Mouse (Mus musculus): ENCODE data around the gene Aff1.

Gene Aff1

GRCm38 (mm10) chr5:103691624-103692530 is at the start of gene Aff1:
Gene Aff1, plus strand, starts transcription at chr5:103692374.
- peak; percentile 70 to 83 for DNase-seq (ENCODE audit: low read depth in 2 of 2, low spot score in 2 of 2)

GRCm38 (mm10) chr5:103644167-103644566 is 48.0 kb upstream of the Aff1 start:
- no peak for DNase-seq (ENCODE audit: low read depth in 2 of 2, low spot score in 2 of 2)

- no peak for DNase-seq (ENCODE audit: low read depth in 2 of 2, low spot score in 2 of 2)
Observed at GRCm38 (mm10) chr5:103647320-103647719, 44.9 kb upstream of the Aff1 start.

- peak in 1 of 2 experiments; percentile 24 for DNase-seq (ENCODE audit: low read depth in 2 of 2, low spot score in 2 of 2)
Observed at GRCm38 (mm10) chr5:103654225-103654624, 37.9 kb upstream of the Aff1 start.

- DNase-seq (ENCODE audit: low read depth in 2 of 2, low spot score in 2 of 2): no peak
Observed at GRCm38 (mm10) chr5:103654780-103655179, 37.4 kb upstream of the Aff1 start.

GRCm38 (mm10) chr5:103655346-103656118 is 36.6 kb upstream of the Aff1 start, which contains the start of gene 1700016H13Rik:
Gene 1700016H13Rik, minus strand, starts transcription at chr5:103656010.
- DNase-seq (ENCODE audit: low read depth in 2 of 2, low spot score in 2 of 2): peak; percentile 60 to 78

GRCm38 (mm10) chr5:103658921-103659320 is 33.3 kb upstream of the Aff1 start:
- DNase-seq (ENCODE audit: low read depth in 2 of 2, low spot score in 2 of 2): no peak

- DNase-seq (ENCODE audit: low read depth in 2 of 2, low spot score in 2 of 2): peak in 1 of 2 experiments; percentile 41
Observed at GRCm38 (mm10) chr5:103659571-103659970, 32.6 kb upstream of the Aff1 start.

- no peak for DNase-seq (ENCODE audit: low read depth in 2 of 2, low spot score in 2 of 2)
Observed at GRCm38 (mm10) chr5:103664932-103665331, 27.2 kb upstream of the Aff1 start.

GRCm38 (mm10) chr5:103665876-103666275 is 26.3 kb upstream of the Aff1 start:
- DNase-seq (ENCODE audit: low read depth in 2 of 2, low spot score in 2 of 2): no peak

GRCm38 (mm10) chr5:103671858-103672257 is 20.3 kb upstream of the Aff1 start:
- no peak for DNase-seq (ENCODE audit: low read depth in 2 of 2, low spot score in 2 of 2)

- DNase-seq (ENCODE audit: low read depth in 2 of 2, low spot score in 2 of 2): no peak
Observed at GRCm38 (mm10) chr5:103673611-103674010, 18.6 kb upstream of the Aff1 start.

GRCm38 (mm10) chr5:103674482-103674881 is 17.7 kb upstream of the Aff1 start:
- no peak for DNase-seq (ENCODE audit: low read depth in 2 of 2, low spot score in 2 of 2)

- DNase-seq (ENCODE audit: low read depth in 2 of 2, low spot score in 2 of 2): no peak
Observed at GRCm38 (mm10) chr5:103676289-103676881, 15.8 kb upstream of the Aff1 start.

- DNase-seq (ENCODE audit: low read depth in 2 of 2, low spot score in 2 of 2): no peak
Observed at GRCm38 (mm10) chr5:103677894-103678293, 14.3 kb upstream of the Aff1 start.

GRCm38 (mm10) chr5:103678974-103679373 is 13.2 kb upstream of the Aff1 start:
- DNase-seq (ENCODE audit: low read depth in 2 of 2, low spot score in 2 of 2): no peak

GRCm38 (mm10) chr5:103680381-103680780 is 11.8 kb upstream of the Aff1 start:
- peak; percentile 75 to 83 for DNase-seq (ENCODE audit: low read depth in 2 of 2, low spot score in 2 of 2)

GRCm38 (mm10) chr5:103681824-103682223 is 10.3 kb upstream of the Aff1 start:
- no peak for DNase-seq (ENCODE audit: low read depth in 2 of 2, low spot score in 2 of 2)

GRCm38 (mm10) chr5:103689645-103690044 is 2.5 kb upstream of the Aff1 start:
- DNase-seq (ENCODE audit: low read depth in 2 of 2, low spot score in 2 of 2): no peak

- no peak for DNase-seq (ENCODE audit: low read depth in 2 of 2, low spot score in 2 of 2)
Observed at GRCm38 (mm10) chr5:103690190-103690589, 2.0 kb upstream of the Aff1 start.

GRCm38 (mm10) chr5:103691171-103691570 is 1.0 kb upstream of the Aff1 start:
- no peak for DNase-seq (ENCODE audit: low read depth in 2 of 2, low spot score in 2 of 2)
